Mouse (Mus musculus) kidney, adult 8-10 months (tissue): Measurements from ENCODE around the gene Padi3.

Source experiments
- DNase-seq, 2 experiments: peaks; one replicate each; pipeline ENCODE4 v3.0.0; 2022

The Padi3 gene

GRCm38 (mm10) chr4:140779803-140780397 is 30.5 kb downstream of the Padi3 start:
- DNase-seq = no peak

- DNase-seq = no peak
These were observed 33.8 kb downstream of the Padi3 start for GRCm38 (mm10) chr4:140776623-140777022.

DNA sequence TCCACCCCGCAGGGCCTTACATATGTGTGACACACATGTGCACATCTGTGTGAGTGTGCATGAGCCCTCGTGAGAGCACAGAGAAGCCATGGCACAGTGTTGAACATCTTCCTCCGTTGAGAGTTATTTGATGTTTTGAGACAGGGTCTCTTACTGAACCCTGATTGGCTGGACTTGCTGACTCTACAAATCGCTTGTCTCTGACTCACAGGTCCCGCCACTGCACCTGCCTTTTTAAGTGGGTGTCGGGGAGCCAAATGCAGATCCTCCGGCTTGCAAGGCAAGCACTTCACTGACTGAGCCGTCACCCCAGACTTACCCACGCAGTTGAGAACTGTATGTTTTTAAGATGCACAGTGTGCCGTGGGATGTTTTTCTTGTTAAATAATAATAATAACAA is 34.6 kb downstream of the Padi3 start:
- no peak for DNase-seq

DNA sequence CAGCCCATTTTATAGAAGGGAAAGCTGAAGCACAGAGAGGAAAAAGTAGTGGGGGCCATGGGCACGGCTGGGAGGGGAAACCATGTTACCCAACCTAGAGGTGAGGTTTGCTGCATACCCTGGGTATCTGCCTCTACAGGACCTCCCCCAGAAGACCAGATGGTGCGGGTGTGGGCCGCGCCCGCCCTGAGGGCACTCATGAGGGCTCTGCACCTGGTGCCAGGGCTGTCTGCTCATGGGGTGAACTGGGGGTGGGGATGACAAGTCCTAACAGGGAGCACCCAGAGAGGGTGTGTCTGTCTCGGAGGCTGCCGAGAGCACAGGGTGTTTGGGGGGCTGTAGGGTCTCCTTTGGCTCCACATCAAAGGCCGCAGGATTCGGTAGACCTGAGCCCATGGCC is 35.6 kb downstream of the Padi3 start:
- DNase-seq = no peak

DNA sequence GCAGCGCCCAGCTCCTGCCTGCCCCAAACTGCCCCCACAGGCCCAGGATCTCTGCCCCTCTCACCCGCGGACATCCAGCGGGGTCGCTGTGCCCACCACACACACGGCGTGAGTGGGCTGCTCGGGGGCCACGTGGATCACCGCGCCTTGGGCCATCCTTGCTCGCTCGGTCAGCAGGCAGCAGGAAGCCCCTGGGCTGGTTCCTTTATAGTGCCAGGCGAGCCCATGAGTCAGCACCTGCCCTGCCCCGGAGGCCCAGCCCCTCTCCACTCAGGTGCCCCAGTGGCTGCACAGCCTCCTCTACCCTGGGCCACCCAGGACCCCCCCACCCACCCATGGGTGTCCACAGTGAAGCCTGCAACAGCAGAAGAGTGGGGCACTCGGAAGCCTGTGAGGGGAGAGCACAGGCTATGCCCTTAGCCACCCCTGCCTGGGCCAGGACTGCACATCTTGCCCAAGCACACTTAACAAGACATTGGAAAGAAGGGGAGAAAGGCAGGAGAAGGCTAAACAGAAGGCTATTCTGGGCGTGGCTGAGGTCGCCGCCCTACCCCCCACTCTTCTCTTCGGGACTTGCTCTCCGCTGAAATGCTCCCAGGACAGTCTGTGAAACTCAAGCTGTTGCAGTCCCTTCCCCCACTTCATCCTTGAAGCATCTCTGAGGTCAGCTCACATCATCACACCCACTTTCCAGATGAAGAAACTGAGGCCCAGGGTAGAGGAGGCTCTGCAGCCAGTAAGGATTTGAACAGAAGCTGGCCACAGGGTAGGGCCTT is 36.2 kb downstream of the Padi3 start, which contains the start of gene Padi4:
Gene Padi4 (minus strand): TSS at position 212 of the 776 bp plus-strand sequence.
- DNase-seq = no peak

DNA sequence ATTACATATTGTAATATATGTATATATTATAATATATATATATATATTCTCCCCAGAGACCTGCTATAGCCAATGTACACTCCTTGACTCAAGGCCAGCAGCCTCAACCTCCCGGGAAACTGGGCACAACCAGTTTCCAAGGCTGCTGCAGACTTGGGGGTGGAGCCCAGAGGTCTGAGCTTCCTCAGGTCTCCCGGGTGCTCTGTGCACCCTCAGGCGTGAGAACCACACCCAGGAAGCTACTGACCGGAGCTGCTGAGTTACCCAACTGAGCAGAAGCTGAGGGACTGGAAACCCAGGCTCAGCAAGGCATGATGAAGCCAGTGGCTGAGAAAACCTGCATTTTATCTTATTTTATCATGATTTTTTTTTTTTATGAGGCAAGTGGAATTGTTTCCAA is 39.4 kb downstream of the Padi3 start:
- DNase-seq = no peak

DNA sequence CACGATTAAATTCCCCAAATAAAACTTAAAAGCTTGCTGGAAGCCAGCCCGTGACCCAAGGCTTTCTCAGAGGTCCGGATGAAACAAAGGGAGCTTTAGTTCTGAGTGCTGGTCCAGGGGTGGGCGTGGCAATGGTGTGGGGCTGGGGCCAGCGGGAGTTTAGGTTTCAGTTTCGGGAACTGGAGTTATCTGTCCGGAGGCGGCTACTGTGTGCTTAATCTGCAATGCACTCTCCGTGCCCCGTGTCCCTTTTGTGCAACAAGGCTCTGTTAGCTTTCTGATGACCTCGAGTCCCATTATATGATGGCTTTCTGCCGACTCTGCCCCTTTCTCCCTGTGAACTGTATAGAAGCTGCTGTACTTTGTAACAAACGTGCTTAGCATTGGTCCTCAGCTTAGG is 40.0 kb downstream of the Padi3 start:
- peak; percentile 13 to 21 for DNase-seq

GRCm38 (mm10) chr4:140768973-140769372 is 41.5 kb downstream of the Padi3 start:
- DNase-seq = no peak

- no peak for DNase-seq
These were observed 44.5 kb downstream of the Padi3 start for GRCm38 (mm10) chr4:140765936-140766335.

DNA sequence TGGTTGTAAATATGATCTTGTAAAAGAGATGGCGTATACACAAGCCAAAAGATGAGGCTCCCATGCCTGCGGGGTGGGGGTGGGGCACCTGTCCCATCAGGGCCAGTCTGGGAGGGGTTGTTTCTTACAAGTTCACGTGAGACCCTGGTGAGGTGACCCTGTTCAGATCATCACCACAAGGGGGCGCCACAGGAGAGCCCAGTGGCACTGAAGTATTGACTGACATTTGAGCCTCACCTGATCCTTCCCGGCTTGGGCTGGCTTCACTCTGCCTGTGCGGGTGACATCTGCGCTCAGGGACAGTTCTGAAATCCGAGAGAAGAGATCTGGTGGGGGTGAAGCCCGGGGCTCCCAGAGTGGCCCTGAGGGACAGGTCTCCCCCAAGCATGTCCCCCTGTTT is 47.3 kb downstream of the Padi3 start:
- peak; percentile 22 to 59 for DNase-seq

DNA sequence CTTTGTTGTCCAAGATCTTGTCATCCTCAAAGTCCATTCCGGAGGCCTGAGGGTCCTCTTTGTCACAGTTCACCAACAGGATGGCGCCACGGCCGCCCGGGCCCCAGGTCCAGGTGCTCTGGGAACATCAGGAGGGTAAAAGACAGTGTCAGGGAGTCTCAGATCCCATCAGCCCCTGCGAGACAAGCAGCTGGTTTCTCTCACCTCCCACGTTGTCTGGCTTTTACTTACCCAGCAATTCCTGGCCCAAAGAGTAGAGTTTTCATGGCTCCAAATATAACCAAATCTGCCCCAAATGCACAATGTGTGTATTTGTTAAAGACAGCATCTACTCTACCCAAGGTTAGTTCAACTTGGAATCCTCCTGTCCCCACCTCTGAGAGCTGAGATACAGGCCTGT is 48.8 kb downstream of the Padi3 start:
- no peak for DNase-seq

DNA sequence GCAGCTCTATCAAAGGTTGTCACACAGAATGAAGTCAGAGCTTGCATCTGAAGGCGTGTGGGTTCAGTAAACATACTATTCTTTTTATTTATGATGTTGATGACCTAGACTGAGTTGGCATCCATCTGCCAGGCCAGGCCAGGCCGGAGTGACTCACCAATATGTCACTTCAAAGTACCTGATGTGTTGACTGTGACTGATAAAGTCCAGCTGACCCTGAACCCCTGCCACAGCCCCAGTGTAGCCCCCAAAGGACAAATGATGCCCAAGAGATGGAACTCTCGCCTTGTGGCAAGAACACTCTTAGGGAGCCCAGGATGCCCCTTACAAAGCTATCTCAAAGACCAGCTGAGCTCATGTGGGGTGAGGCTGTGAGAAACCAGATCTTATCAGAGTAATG is 54.6 kb downstream of the Padi3 start:
- DNase-seq = no peak

GRCm38 (mm10) chr4:140753366-140753765 is 57.1 kb downstream of the Padi3 start:
- DNase-seq = no peak

DNA sequence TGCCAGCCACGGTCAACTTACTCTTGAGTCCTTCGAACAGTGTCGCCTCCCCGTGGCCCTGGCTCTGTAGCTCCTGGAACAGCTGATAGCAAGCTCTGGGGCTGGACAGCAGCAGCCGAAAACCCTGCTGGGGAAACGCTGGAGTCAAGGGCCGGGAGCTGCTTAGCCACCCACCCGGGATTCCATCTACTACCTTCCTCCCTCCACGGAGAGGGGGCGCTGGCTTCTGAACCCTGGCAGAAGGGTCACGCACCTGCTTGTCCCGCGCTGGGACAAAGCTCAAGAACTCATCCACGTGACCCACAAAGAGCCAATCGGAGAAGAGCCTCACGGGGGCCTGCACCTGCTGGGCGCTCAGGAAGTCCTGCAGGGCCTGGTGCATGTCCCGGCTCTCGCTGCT is 60.1 kb downstream of the Padi3 start:
- DNase-seq = peak; percentile 43 to 52

GRCm38 (mm10) chr4:140747978-140748377 is 62.5 kb downstream of the Padi3 start:
- no peak for DNase-seq

DNA sequence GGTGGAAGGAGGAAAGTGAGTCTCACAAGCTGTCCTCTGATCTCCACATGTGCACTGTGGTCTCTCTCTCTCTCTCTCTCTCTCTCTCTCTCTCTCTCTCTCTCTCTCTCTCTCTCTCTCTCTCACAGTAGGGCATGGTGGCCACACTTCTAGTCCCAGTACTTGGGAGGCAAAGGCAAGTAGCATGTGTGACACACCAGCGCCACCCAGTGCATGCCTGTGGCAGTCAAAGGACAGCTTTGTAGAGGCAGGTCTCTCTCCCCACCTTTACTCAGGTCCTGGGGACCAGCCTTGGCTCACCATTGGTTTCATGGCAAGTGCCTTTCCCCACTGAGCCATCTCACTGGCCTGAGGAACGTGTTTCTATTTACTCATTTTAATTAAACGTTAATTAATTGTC is 65.8 kb downstream of the Padi3 start:
- DNase-seq = peak in 1 of 2 experiments; percentile 19

DNA sequence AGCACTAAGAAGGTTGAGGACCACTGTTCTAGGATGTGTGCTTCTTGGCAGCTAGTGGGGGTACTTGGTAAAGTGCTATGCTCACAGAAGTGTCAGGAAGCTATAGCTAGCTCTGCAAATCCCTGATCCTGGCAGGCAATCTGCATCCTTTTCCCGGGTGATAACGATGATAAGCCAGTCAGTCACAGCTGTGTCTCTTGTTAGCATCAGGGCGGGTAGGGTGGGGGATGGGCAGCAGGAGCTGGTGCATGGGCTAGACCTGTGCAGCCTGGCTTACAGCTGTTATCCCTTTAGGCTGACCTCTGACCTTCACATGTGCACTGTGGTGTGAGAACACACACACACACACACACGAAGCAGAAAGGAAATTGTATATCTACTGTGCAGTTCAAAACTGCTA is 67.4 kb downstream of the Padi3 start:
- no peak for DNase-seq

DNA sequence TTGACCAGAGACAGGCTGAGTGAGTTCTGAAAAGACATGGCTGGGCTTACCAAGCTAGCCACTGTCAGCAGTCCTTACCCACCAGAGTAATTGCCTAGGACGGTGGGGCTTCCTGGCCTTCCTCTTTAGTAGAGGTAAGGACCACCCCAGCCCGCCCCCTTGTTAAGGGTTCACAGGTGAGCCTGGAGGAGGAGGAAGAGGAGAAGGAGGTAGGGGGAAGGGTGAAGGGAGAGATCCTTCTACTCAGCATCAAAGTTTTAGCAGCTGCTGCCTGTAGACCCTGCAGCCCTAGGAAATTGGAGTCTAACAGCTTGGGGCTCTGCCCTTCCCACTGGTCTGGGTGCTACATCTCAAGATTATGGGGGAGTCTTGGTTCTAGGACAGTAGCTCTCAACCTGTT is 67.9 kb downstream of the Padi3 start, which contains the start of gene Padi6:
Gene Padi6 (minus strand): TSS at position 101 of the 400 bp plus-strand sequence.
- DNase-seq = no peak

DNA sequence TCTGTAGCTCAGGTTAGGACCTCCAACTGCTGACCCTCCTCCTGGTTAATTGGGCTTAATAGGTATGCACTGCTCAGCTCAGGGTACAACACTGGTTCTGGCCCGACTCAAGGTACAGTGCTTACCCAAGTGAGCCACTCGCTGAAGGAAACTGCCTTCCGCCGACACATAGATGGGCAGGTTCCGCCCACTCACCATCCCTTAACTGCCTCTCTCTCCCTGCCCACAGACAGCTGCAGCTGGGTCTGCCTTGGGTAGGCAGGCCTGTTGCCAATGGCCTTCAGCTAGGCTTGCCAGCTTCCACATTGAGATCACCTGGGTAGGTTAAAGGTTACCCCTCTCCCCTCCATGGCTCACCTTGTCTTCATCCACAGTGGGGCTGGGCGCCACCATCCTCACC is 69.0 kb downstream of the Padi3 start:
- no peak for DNase-seq

- no peak for DNase-seq
These were observed 69.8 kb downstream of the Padi3 start for GRCm38 (mm10) chr4:140740655-140741054.
